Mouse (Mus musculus): ENCODE results near the gene Stn1. TPM values are rescaled to one million over a fixed set of nuclear protein-coding genes. Genes with fewer than 3 reads are reported as not detected.
"Not testable (repeated sequence)": the region's sequence is repeated elsewhere in the genome, so short reads cannot be mapped to it uniquely, and the experiment has no call there.

Gene Stn1
- 12.0 and 13.0 TPM in 2 replicates for polyA plus RNA-seq (2012; rRNA removed)

- WGBS: 1% methylated on average over 10 of the region's 10 CpGs
- DNase-seq (ENCODE audit: low read depth, low spot score): no peak
Observed at GRCm38 (mm10) chr19:47537300-47537792, at the start of gene Stn1. TSS of gene Stn1 (minus strand) at chr19:47537507.

- 39% methylated on average over 1 of the region's 1 CpGs for WGBS
- DNase-seq (ENCODE audit: low read depth, low spot score): no peak
Observed at GRCm38 (mm10) chr19:47587009-47587408, 49.7 kb upstream of the Stn1 start.

GRCm38 (mm10) chr19:47585772-47586171 lies 48.5 kb upstream of the Stn1 start:
- no peak for DNase-seq (ENCODE audit: low read depth, low spot score)
- 79% methylated on average over 1 of the region's 1 CpGs for WGBS

- under 1% methylated on average over 93 of the region's 96 CpGs for WGBS
- no peak for DNase-seq (ENCODE audit: low read depth, low spot score)
Observed at GRCm38 (mm10) chr19:47579788-47580631, 42.7 kb upstream of the Stn1 start.

- DNase-seq (ENCODE audit: low read depth, low spot score): no peak
- WGBS: under 1% methylated on average over 83 of the region's 83 CpGs
Observed at GRCm38 (mm10) chr19:47579225-47579787, 42.0 kb upstream of the Stn1 start, which contains the start of gene Slk. TSS of gene Slk (plus strand) at chr19:47579678.

GRCm38 (mm10) chr19:47578581-47579224 lies 41.4 kb upstream of the Stn1 start:
- DNase-seq (ENCODE audit: low read depth, low spot score): no peak
- 18% methylated on average over 13 of the region's 13 CpGs for WGBS

- DNase-seq (ENCODE audit: low read depth, low spot score): no peak
- WGBS: 76% methylated on average over 3 of the region's 3 CpGs
Observed at GRCm38 (mm10) chr19:47573718-47574117, 36.4 kb upstream of the Stn1 start.

- not testable (repeated sequence) for DNase-seq (ENCODE audit: low read depth, low spot score)
- 73% methylated on average over 4 of the region's 4 CpGs for WGBS
Observed at GRCm38 (mm10) chr19:47571981-47572380, 34.7 kb upstream of the Stn1 start.

- 53% methylated on average over 5 of the region's 5 CpGs for WGBS
- no peak for DNase-seq (ENCODE audit: low read depth, low spot score)
Observed at GRCm38 (mm10) chr19:47570042-47570441, 32.7 kb upstream of the Stn1 start.

GRCm38 (mm10) chr19:47565994-47566393 lies 28.7 kb upstream of the Stn1 start:
- no peak for DNase-seq (ENCODE audit: low read depth, low spot score)
- 91% methylated on average over 8 of the region's 8 CpGs for WGBS

- WGBS: 85% methylated on average over 17 of the region's 17 CpGs
- no peak for DNase-seq (ENCODE audit: low read depth, low spot score)
Observed at GRCm38 (mm10) chr19:47565031-47565654, 27.8 kb upstream of the Stn1 start.

- 73% methylated on average over 13 of the region's 13 CpGs for WGBS
- no peak for DNase-seq (ENCODE audit: low read depth, low spot score)
Observed at GRCm38 (mm10) chr19:47563715-47564114, 26.4 kb upstream of the Stn1 start.

- 16% methylated on average over 5 of the region's 5 CpGs for WGBS
- peak; percentile 57 for DNase-seq (ENCODE audit: low read depth, low spot score)
Observed at GRCm38 (mm10) chr19:47561996-47562441, 24.7 kb upstream of the Stn1 start.

GRCm38 (mm10) chr19:47560544-47561161 lies 23.3 kb upstream of the Stn1 start:
- no peak for DNase-seq (ENCODE audit: low read depth, low spot score)
- WGBS: 54% methylated on average over 12 of the region's 12 CpGs

GRCm38 (mm10) chr19:47559751-47560512 lies 22.6 kb upstream of the Stn1 start:
- no peak for DNase-seq (ENCODE audit: low read depth, low spot score)
- 25% methylated on average over 14 of the region's 14 CpGs for WGBS

GRCm38 (mm10) chr19:47559145-47559544 lies 21.8 kb upstream of the Stn1 start:
- WGBS: 35% methylated on average over 5 of the region's 5 CpGs
- no peak for DNase-seq (ENCODE audit: low read depth, low spot score)

GRCm38 (mm10) chr19:47549584-47549983 lies 12.3 kb upstream of the Stn1 start:
- DNase-seq (ENCODE audit: low read depth, low spot score): no peak
- 80% methylated on average over 4 of the region's 4 CpGs for WGBS

- no peak for DNase-seq (ENCODE audit: low read depth, low spot score)
- WGBS: 86% methylated on average over 9 of the region's 9 CpGs
Observed at GRCm38 (mm10) chr19:47549174-47549573, 11.9 kb upstream of the Stn1 start.

Measured in large intestine, adult 2 months (tissue).